Mouse (Mus musculus): ENCODE data around the gene Rbbp4.
"Not testable (repeated sequence)": the region's sequence is repeated elsewhere in the genome, so short reads cannot be mapped to it uniquely, and the experiment has no call there.

Gene Rbbp4

DNA sequence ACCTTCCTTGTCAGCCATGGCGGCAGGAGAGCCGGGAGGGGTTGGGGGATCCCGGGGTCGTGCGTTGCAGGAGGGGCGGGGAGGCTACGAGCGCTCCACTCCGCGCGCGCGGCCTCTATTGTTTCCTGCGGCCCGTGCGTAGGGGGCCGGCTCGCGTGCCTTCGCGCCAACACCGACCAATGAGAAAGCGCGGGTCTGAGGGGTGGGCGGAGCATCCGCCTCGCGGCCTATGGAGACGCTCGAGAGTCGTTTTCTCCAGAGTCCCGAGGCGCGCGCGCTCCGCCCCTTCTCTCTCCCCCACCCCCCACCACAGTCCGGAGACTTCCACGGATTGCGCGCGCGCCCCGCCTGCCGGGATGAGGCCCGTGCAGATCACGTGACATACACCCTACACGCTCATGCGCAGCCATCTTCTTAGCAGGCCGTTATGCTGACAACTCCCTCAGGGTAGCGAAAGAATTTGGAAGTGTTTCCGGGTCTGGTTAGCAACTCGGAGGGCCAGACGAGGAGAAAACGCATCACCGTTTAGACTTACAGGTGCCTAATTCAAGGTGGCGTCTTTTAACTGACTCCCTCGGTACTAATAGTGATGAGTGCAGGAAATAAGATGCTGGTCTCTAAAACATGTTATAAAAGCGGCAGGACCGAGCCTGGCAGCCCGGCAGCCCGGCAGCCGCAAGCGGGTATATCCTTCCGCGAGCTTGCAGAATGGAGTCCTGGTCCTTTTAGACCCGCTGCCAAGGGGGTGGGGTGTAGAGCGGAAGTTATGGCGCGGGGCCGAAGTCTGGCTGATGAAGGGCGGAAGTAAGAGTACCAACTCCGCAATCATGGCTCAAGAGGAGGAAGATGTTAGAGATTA is at the start of gene Rbbp4, which contains the start of gene Zbtb8os:
TSS of gene Rbbp4 (minus strand) at position 155 of the 859 bp plus-strand sequence.
TSS of gene Zbtb8os (plus strand) at position 480 of the 859 bp plus-strand sequence.
- peak; percentile 99 for DNase-seq (ENCODE audit: low read depth, low spot score)

DNA sequence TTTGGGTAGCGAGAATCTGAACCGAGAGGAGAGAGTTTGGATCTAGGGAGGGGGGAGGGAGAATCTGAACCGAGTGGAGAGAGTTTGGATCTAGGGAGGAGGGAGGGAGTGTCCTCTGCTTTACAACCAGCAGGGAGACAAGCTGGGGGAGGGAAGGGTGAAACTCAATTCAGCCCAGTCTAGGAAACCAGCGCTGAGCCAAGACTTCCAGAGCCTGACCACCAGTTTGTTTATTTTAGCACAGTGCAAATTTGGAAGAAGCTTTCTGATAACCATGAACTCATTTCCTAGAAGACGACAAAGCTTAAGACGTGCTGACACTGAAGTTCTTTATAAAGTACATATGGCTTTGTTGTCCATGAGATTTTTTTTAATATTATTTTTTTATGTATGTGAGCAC is 49.3 kb upstream of the Rbbp4 start:
- DNase-seq (ENCODE audit: low read depth, low spot score): no peak

DNA sequence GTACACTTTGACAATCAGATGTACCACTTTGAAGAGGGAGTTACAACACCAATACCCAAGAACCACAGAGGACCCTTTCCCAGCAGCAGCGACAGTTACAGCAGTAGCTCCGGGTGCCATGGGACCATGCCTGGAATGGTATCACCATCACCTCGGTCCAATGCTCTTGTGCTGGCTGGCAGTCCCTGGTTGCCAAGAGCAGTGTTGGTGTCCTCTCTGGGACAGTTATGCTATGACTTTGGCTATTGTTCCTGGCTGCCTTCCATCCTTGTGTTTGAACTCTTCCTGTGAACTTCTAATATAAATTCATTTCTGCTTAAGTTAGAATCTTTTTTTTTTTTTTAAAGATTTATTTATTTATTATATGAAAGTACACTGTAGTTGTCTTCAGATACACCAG is 48.4 kb upstream of the Rbbp4 start:
- no peak for DNase-seq (ENCODE audit: low read depth, low spot score)

DNA sequence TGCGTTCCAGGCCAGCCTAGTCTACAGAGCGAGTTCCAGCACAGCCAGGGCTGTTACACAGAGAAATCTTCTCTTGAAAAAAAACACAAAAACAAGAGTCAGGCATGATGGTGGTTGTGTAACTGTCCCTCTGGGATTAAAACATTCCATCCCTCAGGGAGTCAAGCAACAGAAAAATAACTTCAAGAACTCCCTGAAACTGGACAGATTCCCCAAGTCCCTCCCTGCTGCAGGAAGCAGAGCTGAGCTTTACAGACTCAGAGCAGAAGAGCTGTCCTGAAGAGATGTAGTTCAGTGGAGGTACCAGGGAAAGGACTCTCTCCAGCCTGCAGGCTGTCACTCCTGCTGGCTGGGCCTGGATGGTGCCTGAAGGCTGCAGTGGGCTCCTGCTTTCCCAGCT is 47.3 kb upstream of the Rbbp4 start:
- no peak for DNase-seq (ENCODE audit: low read depth, low spot score)

DNA sequence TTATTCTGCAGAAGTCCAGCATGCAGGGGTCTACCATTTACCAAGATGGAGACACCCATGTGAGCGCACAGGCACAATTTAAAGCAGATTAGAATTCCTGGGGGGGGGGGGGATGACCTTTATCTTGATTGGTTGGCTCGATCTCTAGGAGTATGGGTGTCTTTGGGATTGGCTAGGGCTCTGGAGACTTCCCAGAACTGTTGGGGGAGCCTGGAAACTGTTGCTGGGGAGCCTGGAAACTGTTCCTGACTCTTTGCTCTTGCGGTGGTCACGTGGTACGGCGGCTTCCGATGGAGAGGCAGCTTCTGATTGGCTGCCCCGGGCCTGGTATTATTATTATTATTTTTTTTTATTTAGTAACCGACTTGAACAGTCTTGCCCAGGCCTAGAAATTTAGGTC is 46.9 kb upstream of the Rbbp4 start:
- no peak for DNase-seq (ENCODE audit: low read depth, low spot score)

DNA sequence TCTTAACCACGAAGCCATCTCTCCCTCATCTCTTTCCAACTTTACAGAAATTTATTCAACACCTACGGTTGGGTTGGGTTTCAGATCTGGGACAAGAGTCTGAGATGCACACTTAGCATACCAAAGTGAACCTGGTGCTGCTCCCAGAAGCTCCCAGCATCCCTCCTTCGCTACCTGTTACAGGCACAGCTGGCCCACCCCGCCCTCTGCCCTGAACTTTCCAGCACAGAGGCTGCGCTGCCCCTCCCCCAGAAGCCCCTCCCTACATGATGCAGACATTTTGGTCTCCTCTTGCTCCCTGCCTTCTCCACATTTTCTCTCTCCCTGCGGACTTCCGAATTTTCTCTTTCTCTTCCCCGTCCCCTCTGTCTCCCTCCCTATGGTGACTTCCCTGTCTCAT is 46.0 kb upstream of the Rbbp4 start:
- no peak for DNase-seq (ENCODE audit: low read depth, low spot score)

DNA sequence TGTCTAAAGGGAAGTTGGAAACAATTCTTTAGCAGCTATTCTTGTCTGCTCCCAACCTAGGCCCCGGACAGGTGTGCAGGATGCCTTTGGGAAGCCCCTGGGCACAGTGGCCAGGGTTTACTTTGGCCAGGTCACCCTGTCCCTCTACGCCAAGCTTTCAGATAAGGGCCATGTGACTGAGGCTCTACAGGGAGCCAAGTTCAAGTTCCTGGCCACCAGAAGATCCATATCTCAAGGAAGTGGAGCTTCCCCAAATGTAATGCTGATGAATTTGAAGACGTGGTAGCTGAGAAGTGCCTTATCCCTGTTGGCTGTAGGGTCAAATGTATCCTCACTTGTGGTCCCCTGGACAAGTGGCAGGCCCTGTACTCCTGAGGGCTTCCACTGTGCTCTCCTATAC is 44.6 kb upstream of the Rbbp4 start:
- DNase-seq (ENCODE audit: low read depth, low spot score): no peak

DNA sequence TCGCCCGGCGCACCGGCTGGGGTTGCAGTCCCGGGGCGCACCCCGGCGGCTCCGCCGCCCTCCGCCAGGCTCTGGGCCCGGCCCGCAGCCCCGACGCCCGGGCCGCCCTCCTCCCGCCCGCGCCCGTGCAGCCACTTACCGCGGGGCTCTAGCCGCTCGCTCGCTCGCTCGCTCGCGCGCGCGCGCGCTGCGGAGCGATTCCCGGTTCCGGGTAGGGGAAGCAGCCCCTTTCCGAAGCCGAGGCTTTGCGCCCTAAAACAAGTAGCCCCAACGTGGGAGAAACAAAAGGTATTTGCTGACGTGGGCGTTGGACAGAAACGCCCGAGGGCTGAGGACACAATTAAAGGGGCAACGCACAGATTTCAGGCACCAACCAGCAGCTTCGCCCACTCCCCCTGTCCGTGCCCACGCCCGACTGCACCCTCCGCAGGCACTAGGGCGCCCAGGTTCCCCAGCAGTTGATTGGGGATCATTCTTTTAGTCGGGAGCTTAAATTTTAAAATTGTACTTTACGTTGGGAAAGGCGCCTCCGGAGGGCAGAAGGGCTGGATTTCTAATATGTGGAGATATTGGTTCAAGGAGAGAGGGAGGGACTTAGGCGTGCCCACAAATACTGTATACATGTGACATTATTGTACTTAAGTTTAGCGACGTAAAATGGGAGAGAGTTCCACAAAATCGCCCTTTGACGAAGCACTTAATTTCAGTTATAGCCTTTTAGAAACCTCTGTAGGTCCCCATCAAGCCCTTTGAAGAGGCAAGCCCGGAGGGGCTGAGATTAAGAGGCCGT is 42.6 kb upstream of the Rbbp4 start, which contains the start of gene Zbtb8a:
TSS of gene Zbtb8a (minus strand) at position 516 of the 790 bp plus-strand sequence.
- peak; percentile 37 for DNase-seq (ENCODE audit: low read depth, low spot score)

DNA sequence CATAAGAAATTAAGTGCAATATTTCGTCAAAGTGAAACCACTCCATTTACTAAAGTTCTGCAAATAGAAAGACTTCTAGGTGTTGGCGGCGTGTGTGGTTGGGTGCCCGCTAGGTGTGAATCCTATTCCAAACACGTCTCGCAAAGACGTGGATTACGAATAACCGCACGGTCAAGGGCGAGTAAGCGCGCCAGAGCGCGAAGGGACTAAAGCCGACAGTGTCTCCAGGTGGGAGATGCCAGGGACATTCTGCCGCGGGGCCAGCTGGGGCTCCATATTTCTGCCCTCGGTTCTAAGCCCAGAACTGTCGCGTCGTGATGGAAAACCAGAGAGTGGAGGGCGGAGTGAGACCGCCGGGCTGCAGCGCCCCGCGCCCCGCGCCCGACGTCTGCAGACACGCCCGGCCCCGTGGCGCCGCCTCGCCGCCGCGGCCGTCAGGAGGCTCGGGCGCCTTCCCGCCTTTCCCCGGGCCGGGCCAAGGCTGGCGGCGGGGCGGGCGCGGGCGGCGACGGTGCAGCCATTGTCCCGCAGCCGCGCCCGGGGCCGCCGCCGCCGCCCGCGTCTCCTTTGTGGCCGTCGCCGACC is 41.9 kb upstream of the Rbbp4 start:
- no peak for DNase-seq (ENCODE audit: low read depth, low spot score)

DNA sequence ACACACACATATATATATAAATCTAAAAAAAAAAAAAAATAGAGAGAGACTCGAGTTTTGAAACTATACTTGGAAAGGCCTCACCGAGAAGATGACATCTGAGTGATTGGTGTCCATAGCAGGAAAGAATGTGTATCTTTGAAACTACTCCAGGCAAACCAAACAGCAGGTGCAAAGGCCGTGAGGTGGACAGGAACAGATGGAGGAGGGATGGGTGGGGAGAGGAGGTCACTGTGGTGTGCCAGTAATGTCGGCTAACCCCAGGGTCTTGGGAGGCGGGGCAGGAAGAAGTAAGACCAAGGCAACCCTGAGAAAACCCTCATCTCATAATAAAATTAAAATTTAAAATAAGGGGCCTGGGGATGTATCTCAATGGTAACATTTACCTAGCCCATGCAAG is 40.7 kb upstream of the Rbbp4 start:
- no peak for DNase-seq (ENCODE audit: low read depth, low spot score)

DNA sequence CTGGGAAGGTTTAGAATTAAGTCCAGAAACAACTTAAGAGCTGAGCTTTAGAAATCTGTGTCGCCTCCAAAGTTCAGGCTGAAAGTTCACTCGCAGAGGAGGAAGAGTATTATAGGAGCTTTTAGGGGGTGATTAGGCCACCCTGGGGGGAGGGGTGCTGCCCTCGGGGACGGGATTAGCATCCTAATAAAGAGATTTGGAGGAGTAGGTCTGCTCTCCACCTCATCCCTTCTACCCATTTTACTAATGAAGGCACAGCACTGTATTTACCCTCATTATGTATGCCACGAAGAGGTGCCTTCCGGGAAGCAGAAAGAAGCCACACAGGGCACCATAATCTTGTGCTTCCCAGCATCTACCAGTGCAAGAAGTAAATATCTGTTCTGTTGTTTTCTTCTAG is 39.8 kb upstream of the Rbbp4 start:
- no peak for DNase-seq (ENCODE audit: low read depth, low spot score)

DNA sequence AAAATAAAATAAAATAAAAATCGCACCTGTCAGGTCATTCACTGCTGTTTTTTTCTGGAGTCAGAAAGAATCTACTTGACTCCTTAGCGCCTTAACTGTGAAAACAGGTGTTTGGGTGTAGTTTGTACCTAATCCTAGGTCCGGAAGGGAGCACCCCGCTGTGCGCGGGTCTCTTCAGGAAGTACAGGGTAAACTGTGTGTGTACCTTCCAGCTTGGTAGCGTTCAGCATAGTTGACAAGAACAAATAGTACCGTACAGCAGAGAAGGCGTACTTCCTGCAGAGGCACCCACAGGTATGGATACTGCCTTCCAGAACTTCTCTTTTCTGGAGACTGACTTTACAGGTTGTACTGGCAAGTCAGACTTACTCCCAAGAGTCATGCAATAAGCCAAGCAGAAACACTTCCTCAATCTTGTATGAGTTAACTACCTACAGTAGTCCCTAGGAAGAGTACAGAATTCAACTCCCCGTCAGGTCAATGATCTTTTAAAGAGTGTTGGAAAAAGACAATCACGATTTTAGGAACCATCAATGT is 39.1 kb upstream of the Rbbp4 start:
- DNase-seq (ENCODE audit: low read depth, low spot score): no peak

DNA sequence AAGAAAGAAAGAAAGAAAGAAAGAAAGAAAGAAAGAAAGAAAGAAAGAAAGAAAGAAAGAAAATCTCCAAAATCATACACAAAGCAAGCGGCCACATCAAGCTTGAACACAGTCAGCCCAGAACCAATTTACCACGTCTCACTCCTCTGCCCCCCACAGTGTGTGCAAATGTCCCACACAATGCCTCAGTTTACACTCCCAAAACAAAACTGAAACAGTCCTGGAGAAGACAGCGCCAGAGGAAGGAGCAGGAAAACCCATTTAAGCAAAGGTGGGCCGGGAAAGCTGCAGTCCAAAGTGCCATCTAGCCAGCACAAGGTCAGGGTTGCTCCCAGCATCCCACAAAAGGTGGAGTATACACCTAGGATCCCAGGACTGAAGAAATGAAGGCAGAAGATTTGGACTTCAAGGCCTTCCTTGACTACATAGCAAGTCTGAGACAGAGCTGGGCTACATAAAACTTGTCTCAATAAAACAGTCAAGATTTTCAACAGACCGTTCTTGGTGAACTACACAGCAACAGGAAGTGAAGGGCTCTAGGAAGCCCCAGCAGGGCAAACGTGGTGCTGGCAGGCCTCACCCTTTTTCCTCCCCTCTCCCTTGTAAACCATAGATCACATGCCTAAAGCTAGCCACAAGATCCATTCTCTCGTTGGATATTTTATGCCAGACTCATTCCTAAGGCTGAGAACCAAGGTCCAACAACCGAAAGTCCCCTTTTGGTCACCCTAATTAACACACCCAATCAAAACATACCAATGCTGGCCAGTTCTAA is 38.2 kb upstream of the Rbbp4 start:
- DNase-seq (ENCODE audit: low read depth, low spot score): no peak

DNA sequence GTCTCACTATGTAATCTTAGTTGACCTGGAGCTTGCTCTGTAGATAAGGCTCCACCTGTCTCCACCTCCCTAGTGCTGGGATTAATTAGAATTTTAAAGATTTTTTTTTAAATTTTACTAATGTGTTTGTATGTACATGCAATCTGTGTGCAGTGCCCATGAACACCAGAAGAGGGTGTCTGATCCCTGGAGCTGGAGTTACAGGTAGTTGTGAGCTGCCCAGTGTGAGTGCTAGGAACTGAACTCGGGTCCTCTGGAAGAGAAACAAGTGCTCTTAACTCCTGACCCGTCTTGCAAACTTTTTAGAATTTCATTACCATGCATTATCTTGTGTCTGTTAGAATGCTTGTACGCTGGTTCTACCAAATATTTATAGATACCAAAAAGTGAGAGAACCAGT is 36.2 kb upstream of the Rbbp4 start:
- no peak for DNase-seq (ENCODE audit: low read depth, low spot score)

DNA sequence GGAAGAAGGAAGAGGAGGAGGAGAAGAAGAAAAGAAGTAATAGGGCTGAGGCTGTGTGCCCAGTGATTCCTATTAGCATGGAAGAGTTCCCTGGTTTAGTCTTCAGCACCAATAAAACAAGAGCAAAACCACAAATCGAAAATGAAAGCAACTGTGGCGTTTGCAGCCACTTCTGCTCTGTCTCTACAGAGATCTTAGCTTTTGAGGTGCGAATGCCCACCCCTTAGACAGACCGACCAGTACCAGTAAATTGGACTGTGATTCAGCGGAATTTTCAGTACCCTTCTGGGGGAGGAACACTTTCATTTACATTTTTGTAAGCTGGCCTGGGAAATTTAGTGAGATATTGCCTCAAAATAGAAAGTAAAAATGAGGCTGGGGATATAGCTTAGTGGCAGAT is 30.1 kb upstream of the Rbbp4 start:
- DNase-seq (ENCODE audit: low read depth, low spot score): no peak

DNA sequence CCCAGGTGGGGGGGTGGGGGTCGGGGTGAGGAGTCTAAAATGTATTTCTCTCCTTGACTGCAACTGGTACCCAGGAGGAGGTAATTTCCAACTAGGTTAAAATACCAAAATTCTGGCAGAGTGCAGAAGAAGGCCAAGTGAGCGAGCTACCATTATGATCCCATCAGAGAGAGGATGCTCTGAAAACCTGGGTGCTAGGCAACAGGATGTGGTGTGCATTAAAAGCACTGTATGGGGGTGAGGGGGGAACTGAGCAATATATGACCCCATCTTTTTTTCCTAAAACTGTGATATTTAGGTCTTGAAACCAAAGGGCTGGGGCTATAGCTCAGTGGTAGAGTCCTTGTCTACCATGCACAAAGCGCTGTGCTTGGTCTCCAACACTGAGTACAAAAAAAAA is 29.2 kb upstream of the Rbbp4 start:
- no peak for DNase-seq (ENCODE audit: low read depth, low spot score)

DNA sequence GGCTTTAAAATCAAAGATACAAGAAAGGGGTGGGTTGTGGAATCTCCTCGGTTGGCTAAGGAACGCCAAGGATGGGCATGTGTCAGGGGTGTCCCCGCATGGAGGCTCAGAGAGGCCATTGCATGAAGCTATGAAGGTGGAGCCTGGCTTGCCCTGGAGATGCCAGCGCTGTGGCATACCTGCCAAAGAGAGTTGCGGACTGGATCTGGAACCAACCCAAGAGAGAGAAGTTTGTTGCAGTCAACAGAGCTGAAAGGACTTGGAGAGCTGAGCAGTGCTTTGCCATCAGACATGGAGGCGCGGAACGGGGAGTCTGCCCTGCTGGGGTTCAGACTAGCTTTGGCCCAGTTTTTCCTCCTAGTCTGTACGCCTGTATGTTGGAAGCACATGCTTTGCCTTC is 28.3 kb upstream of the Rbbp4 start:
- DNase-seq (ENCODE audit: low read depth, low spot score): no peak

DNA sequence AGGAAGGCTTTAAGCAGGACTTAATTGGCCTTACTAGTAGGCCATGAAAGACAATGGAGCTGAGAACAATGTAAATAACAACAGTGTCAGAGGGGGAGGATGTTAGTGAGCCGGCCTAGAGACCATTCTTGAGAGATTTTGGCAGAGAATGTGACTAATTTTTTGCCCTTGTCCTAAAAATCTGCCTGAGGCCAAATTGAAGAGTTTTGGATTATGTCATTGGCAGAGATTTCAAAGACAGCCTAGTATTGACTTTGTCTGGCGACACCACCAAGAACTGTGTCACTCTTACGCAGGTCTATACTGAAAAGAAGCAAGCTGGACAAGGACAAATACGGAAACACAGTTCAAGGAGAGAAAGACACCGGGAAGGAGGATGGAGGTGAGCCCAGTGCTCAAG is 27.6 kb upstream of the Rbbp4 start:
- no peak for DNase-seq (ENCODE audit: low read depth, low spot score)

DNA sequence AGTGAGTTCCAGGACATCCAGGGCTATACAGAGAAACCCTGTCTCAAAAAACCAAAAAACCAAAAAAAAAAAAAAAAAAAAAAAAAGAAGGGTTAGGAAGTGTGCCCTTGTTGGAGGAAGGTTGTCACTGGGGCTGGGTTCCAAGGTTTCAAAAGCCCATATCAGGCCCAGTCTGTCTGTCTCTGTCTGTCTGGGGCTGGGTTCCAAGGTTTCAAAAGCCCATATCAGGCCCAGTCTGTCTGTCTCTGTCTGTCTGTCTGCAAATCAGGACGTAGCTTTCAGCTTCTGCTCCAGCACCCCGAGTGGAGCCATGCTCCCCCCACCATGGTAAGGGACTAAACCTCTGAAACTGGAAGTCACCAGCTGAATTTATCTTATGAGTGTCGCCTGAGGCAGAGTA is 27.1 kb upstream of the Rbbp4 start:
- DNase-seq (ENCODE audit: low read depth, low spot score): not testable (repeated sequence)

DNA sequence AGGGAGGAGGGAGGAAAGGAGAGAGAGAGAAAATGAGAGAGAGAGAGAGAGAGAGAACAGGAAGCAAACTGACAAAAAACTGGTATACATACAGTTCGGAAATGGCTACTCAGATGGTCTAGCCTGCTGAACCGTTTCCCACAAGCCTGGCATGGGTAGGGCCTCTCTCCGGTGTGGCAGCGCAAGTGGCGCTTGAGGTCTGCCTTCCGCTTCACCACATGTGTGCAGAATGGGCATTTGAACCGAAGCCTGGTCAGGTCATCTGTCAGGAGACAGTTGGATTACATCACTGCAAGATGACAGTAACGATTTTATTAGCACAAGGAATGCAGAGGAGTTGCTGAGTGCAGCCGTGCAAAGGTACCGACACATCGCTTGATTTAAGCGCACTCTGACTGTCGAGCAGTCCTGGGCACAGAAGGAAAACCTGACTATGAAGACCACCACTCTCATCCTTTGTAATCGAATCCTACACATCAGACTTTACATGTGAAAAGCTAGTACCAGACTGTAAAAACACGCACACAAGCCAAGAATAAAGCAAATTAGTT is 22.5 kb upstream of the Rbbp4 start:
- no peak for DNase-seq (ENCODE audit: low read depth, low spot score)

DNA sequence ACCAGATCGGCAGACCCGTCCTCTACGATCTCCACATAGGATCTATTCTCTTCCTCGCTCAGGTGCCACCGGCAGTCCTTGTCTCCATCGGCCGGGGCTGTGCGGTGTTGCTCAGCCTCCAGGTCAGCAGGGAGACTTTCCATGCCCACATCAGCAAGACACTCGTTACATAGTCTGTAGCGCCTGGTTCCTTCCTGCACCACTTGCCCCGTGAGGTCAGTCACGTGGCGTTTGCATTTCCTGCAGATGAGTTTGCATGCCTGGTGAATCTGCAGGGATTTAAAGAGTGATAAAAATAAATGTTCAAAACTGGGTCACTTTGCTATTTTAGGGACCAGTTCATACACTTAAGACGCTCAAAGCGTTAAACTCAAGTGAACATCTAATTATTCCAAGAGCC is 19.1 kb upstream of the Rbbp4 start:
- no peak for DNase-seq (ENCODE audit: low read depth, low spot score)
